In genomic region chr10:90576191-90577098, GRCm38 (mm10) we compare ENCODE assay signal across 8 mouse cellular contexts.
DNase-seq lines count a peak whose midpoint lies in the region; ATAC-seq lines count a peak whose summit lies in the region.

No protein-coding gene starts in this region.

- WGBS in kidney, embryonic 14.5 days, result 16% methylated on average over 29 of the region's 29 CpGs
- WGBS in embryonic facial prominence, embryonic 15.5 days, result 33% methylated on average over 29 of the region's 29 CpGs
- 12% methylated on average over 29 of the region's 29 CpGs for WGBS in hindbrain, embryonic 13.5 days
- 28% methylated on average over 29 of the region's 29 CpGs for WGBS in neural tube, embryonic 12.5 days

- ATAC-seq in kidney, embryonic 14.5 days (ENCODE audit: low FRiP score, low TSS enrichment), result peak; percentile 95
- ATAC-seq in embryonic facial prominence, embryonic 15.5 days (ENCODE audit: insufficient number of reproducible peaks, low FRiP score, low TSS enrichment, low read depth), result no peak
- peak; percentile 98 for ATAC-seq in hindbrain, embryonic 13.5 days (ENCODE audit: low FRiP score)
- peak; percentile 96 for ATAC-seq in neural tube, embryonic 12.5 days (ENCODE audit: low FRiP score, low read depth)

- no peak overlapping the region for H3K27ac ChIP-seq in kidney, embryonic 14.5 days (ENCODE audit: low read depth, low read length)
- no peak overlapping the region for H3K27ac ChIP-seq in embryonic facial prominence, embryonic 15.5 days (replicated peaks)
- peak overlapping the region; percentile 89 for H3K27ac ChIP-seq in hindbrain, embryonic 13.5 days
- H3K27ac ChIP-seq in neural tube, embryonic 12.5 days, result peak overlapping the region; percentile 20; the same call in 1 of the 2 replicates

- H3K9ac ChIP-seq in kidney, embryonic 14.5 days (ENCODE audit: low read depth, low read length), result peak overlapping the region; percentile 18; the same call in 1 of the 2 replicates
- no peak overlapping the region for H3K9ac ChIP-seq in embryonic facial prominence, embryonic 15.5 days
- peak overlapping the region; percentile 70 for H3K9ac ChIP-seq in hindbrain, embryonic 13.5 days
- H3K9ac ChIP-seq in neural tube, embryonic 12.5 days, result peak overlapping the region; percentile 45

- H3K27me3 ChIP-seq in kidney, embryonic 14.5 days (ENCODE audit: control insufficient read depth, insufficient read depth, low read length), result no peaks in the 10 kb centered on the region
- peaks cover 4% of the 10 kb centered on the region; the same call in 1 of the 2 replicates for H3K27me3 ChIP-seq in embryonic facial prominence, embryonic 15.5 days
- no peaks in the 10 kb centered on the region for H3K27me3 ChIP-seq in hindbrain, embryonic 13.5 days
- no peaks in the 10 kb centered on the region for H3K27me3 ChIP-seq in neural tube, embryonic 12.5 days (replicated peaks)

- H3K36me3 ChIP-seq in kidney, embryonic 14.5 days (ENCODE audit: control insufficient read depth, insufficient read depth, low read length), result no peaks in the 10 kb centered on the region
- H3K36me3 ChIP-seq in embryonic facial prominence, embryonic 15.5 days, result no peaks in the 10 kb centered on the region
- no peaks in the 10 kb centered on the region for H3K36me3 ChIP-seq in hindbrain, embryonic 13.5 days
- H3K36me3 ChIP-seq in neural tube, embryonic 12.5 days, result no peaks in the 10 kb centered on the region

- DNase-seq in kidney, adult 9 months, result no peak
- DNase-seq in left cerebral cortex, adult 8-10 months (ENCODE audit: low spot score in 2 of 2), result peak; percentile 69 to 77
- DNase-seq in urinary bladder, postnatal 36 days (ENCODE audit: low spot score in 2 of 2), result no peak
- DNase-seq in adrenal gland, postnatal 10 days, result no peak

- no peaks in the 10 kb centered on the region for H3K9me3 ChIP-seq in kidney, embryonic 14.5 days (ENCODE audit: control insufficient read depth, low read length)
- H3K9me3 ChIP-seq in embryonic facial prominence, embryonic 15.5 days (replicated peaks), result no peaks in the 10 kb centered on the region
- H3K9me3 ChIP-seq in hindbrain, embryonic 13.5 days, result no peaks in the 10 kb centered on the region
- no peaks in the 10 kb centered on the region for H3K9me3 ChIP-seq in neural tube, embryonic 12.5 days

- peaks cover 5% of the 10 kb centered on the region for H3K4me1 ChIP-seq in kidney, embryonic 14.5 days (ENCODE audit: control insufficient read depth, insufficient read depth, low read length)
- H3K4me1 ChIP-seq in embryonic facial prominence, embryonic 15.5 days, result peaks cover 7% of the 10 kb centered on the region; the same call in 1 of the 2 replicates
- H3K4me1 ChIP-seq in hindbrain, embryonic 13.5 days (replicated peaks), result peaks cover 13% of the 10 kb centered on the region
- H3K4me1 ChIP-seq in neural tube, embryonic 12.5 days, result peaks cover 8% of the 10 kb centered on the region; the same call in 1 of the 2 replicates

- H3K4me3 ChIP-seq in kidney, embryonic 14.5 days (ENCODE audit: low read length), result peak overlapping the region; percentile 34
- H3K4me3 ChIP-seq in embryonic facial prominence, embryonic 15.5 days (replicated peaks), result peak overlapping the region; percentile 24
- peak overlapping the region; percentile 47 for H3K4me3 ChIP-seq in hindbrain, embryonic 13.5 days
- peak overlapping the region; percentile 27 for H3K4me3 ChIP-seq in neural tube, embryonic 12.5 days

- peak overlapping the region; percentile 52 for H3K4me2 ChIP-seq in kidney, embryonic 14.5 days (replicated peaks; ENCODE audit: low read depth, low read length)
- peak overlapping the region; percentile 38 for H3K4me2 ChIP-seq in embryonic facial prominence, embryonic 15.5 days (replicated peaks)
- H3K4me2 ChIP-seq in hindbrain, embryonic 13.5 days, result peak overlapping the region; percentile 69
- H3K4me2 ChIP-seq in neural tube, embryonic 12.5 days (replicated peaks), result peak overlapping the region; percentile 65

Comparison
In these comparisons a context has a peak if more than half of its experiments do, and no peak if none do; other contexts are left out.
1. H3K27ac ChIP-seq: peak in hindbrain, embryonic 13.5 days (single experiment) and neural tube, embryonic 12.5 days (single experiment); none in kidney, embryonic 14.5 days (single experiment) and embryonic facial prominence, embryonic 15.5 days (single experiment).
2. DNase-seq: peak in left cerebral cortex, adult 8-10 months (2 of 2); none in kidney, adult 9 months (single experiment), urinary bladder, postnatal 36 days (0 of 2) and adrenal gland, postnatal 10 days (single experiment).
3. Peak in every context shown above with its lines, with median percentiles within 50 percentile points of each other: H3K4me2 ChIP-seq and H3K4me3 ChIP-seq.